Mouse (Mus musculus) c-Kit-positive CD71-negative TER-119-negative erythroid progenitor cells, embryonic 14.5 days (primary cell): ENCODE data around the gene Tceal8.

Source experiments
- DNase-seq: peaks from one replicate; pipeline ENCODE4 v3.0.0-alpha.2; 2013; ENCODE audit warnings: low read depth

Tceal8 gene

DNA sequence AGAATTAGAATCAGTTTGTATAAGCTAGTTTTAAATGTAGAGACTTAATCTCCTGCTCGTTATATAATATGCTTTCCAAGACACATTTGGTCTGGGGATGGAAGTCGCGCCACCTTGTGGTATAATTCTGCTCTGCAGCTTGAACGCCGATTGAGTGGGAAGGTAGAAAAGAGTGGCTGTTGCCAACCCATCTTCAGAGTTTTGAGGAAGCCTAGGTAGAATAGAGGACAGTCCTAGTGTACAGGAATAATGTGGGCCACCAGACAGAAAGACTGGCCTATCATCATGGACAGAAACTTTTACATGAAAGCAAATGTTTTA, 44.4 kb downstream of the Tceal8 start:
- peak; percentile 50 for DNase-seq

- no peak for DNase-seq
Observed at GRCm38 (mm10) chrX:136127038-136127743, 45.0 kb downstream of the Tceal8 start.
